In genomic region chr6:11060961-11061583, GRCm38 (mm10) we compare ENCODE assay signal across 18 mouse cellular contexts.
DNase-seq lines count a peak whose midpoint lies in the region; ATAC-seq and TF ChIP-seq lines count a peak whose summit lies in the region.
"Had no signal": no experiment of that assay in that cellular context is flagged by ENCODE, and none has a peak within 500 bp of the region (broad histone marks: within the 10 kb centered on the region; RNA-seq: fewer than 3 reads in every experiment).

No protein-coding gene starts in this region.

- no peak overlapping the region for H3K9ac ChIP-seq in neural tube, embryonic 11.5 days (ENCODE audit: low read length)
- no peak overlapping the region for H3K9ac ChIP-seq in hindbrain, embryonic 14.5 days
- H3K9ac ChIP-seq in midbrain, postnatal 0 days (replicated peaks; ENCODE audit: low read length, poor library complexity, severe bottlenecking) = no peak overlapping the region
- H3K9ac ChIP-seq: liver, embryonic 12.5 days had no signal

- WGBS in neural tube, embryonic 11.5 days = 67% methylated on average over 3 of the region's 3 CpGs
- 35% methylated on average over 3 of the region's 3 CpGs for WGBS in hindbrain, embryonic 14.5 days
- WGBS in midbrain, postnatal 0 days = 37% methylated on average over 3 of the region's 3 CpGs

- no peak overlapping the region for H3K27ac ChIP-seq in neural tube, embryonic 11.5 days (ENCODE audit: low read depth, low read length)
- H3K27ac ChIP-seq in hindbrain, embryonic 14.5 days = peak overlapping the region; percentile 63
- H3K27ac ChIP-seq in midbrain, postnatal 0 days (ENCODE audit: low read depth, low read length) = no peak overlapping the region
- H3K27ac ChIP-seq: liver, embryonic 12.5 days had no signal

- no peak for DNase-seq in neural tube, embryonic 11.5 days (ENCODE audit: low spot score)
- no peak for DNase-seq in neural tube, embryonic 10.5 days (ENCODE audit: extremely low spot score, low spot score)
- peak; percentile 52 for DNase-seq in hindbrain, embryonic 14.5 days (ENCODE audit: low spot score)
- DNase-seq in midbrain, postnatal 0 days (ENCODE audit: low spot score) = peak; percentile 71
- no peak for DNase-seq in adipocyte (ENCODE audit: low spot score)
- no peak for DNase-seq in lung, postnatal 14 days
- no peak for DNase-seq in liver
- DNase-seq: adrenal gland, adult 2 months; cerebellum, adult 9-10 months; embryo, embryonic 11 days; kidney, postnatal 10 days; layer of hippocampus, adult 9-11 months; right cerebral cortex, adult 18-20 months; spleen, adult 18-20 months; thymus, postnatal 4 days had no signal

- no peaks in the 10 kb centered on the region for H3K36me3 ChIP-seq in neural tube, embryonic 11.5 days (ENCODE audit: control insufficient read depth, insufficient read depth, low read length)
- H3K36me3 ChIP-seq in hindbrain, embryonic 14.5 days (replicated peaks; ENCODE audit: control insufficient read depth, insufficient read depth) = no peaks in the 10 kb centered on the region
- H3K36me3 ChIP-seq in midbrain, postnatal 0 days (ENCODE audit: insufficient read depth, low read length) = no peaks in the 10 kb centered on the region
- H3K36me3 ChIP-seq: liver, embryonic 12.5 days had no signal

- no peak for TF ChIP-seq CTCF in midbrain, postnatal 0 days (IDR thresholded peaks at IDR 0.05)

- H3K4me1 ChIP-seq in neural tube, embryonic 11.5 days (ENCODE audit: control insufficient read depth, insufficient read depth, low read length) = no peaks in the 10 kb centered on the region
- H3K4me1 ChIP-seq in hindbrain, embryonic 14.5 days (replicated peaks; ENCODE audit: control insufficient read depth, insufficient read depth, low read length) = no peaks in the 10 kb centered on the region; the same call in 1 of the 2 replicates
- no peaks in the 10 kb centered on the region for H3K4me1 ChIP-seq in midbrain, postnatal 0 days (ENCODE audit: insufficient read depth, low read length)
- H3K4me1 ChIP-seq: liver, embryonic 12.5 days had no signal

- ATAC-seq in neural tube, embryonic 11.5 days (ENCODE audit: insufficient read depth, low FRiP score, low TSS enrichment) = peak; percentile 58; the same call in 1 of the 2 replicates
- ATAC-seq in hindbrain, embryonic 14.5 days (ENCODE audit: low FRiP score) = peak; percentile 91
- ATAC-seq in midbrain, postnatal 0 days (ENCODE audit: low FRiP score) = peak; percentile 68; the same call in 1 of the 2 replicates
- ATAC-seq: intestine, embryonic 16.5 days; liver, embryonic 12.5 days had no signal

- H3K4me3 ChIP-seq in neural tube, embryonic 11.5 days (ENCODE audit: low read depth, low read length) = no peak overlapping the region
- no peak overlapping the region for H3K4me3 ChIP-seq in hindbrain, embryonic 14.5 days (replicated peaks; ENCODE audit: low read length)
- H3K4me3 ChIP-seq in midbrain, postnatal 0 days (ENCODE audit: low read depth, low read length) = no peak overlapping the region
- H3K4me3 ChIP-seq: liver, embryonic 12.5 days had no signal

- no peaks in the 10 kb centered on the region for H3K9me3 ChIP-seq in neural tube, embryonic 11.5 days (ENCODE audit: control insufficient read depth, low read length)
- H3K9me3 ChIP-seq in hindbrain, embryonic 14.5 days (ENCODE audit: control insufficient read depth, low read length) = no peaks in the 10 kb centered on the region
- no peaks in the 10 kb centered on the region for H3K9me3 ChIP-seq in midbrain, postnatal 0 days (ENCODE audit: low read length)
- H3K9me3 ChIP-seq: liver, embryonic 12.5 days had no signal

- H3K4me2 ChIP-seq in neural tube, embryonic 11.5 days (ENCODE audit: low read depth) = no peak overlapping the region
- H3K4me2 ChIP-seq in hindbrain, embryonic 14.5 days (replicated peaks) = no peak overlapping the region
- H3K4me2 ChIP-seq in midbrain, postnatal 0 days (ENCODE audit: low read depth, low read length, poor library complexity, severe bottlenecking) = no peak overlapping the region
- H3K4me2 ChIP-seq: heart, embryonic 11.5 days; liver, embryonic 12.5 days had no signal

- no peaks in the 10 kb centered on the region for H3K27me3 ChIP-seq in neural tube, embryonic 11.5 days (ENCODE audit: control insufficient read depth, insufficient read depth, low read length)
- H3K27me3 ChIP-seq in hindbrain, embryonic 14.5 days (ENCODE audit: control insufficient read depth, insufficient read depth, low read length) = no peaks in the 10 kb centered on the region
- no peaks in the 10 kb centered on the region for H3K27me3 ChIP-seq in midbrain, postnatal 0 days (ENCODE audit: insufficient read depth, low read length)
- H3K27me3 ChIP-seq: liver, embryonic 12.5 days had no signal

Comparison
In these comparisons a context has a peak if more than half of its experiments do, and no peak if none do; other contexts are left out.
1. DNase-seq: peak in hindbrain, embryonic 14.5 days (single experiment) and midbrain, postnatal 0 days (single experiment); none in neural tube, embryonic 11.5 days (single experiment), neural tube, embryonic 10.5 days (single experiment), adipocyte (single experiment), lung, postnatal 14 days (single experiment) and liver (single experiment).
2. Peak in every context shown above with its lines, with median percentiles within 50 percentile points of each other: ATAC-seq.